Mouse (Mus musculus): ENCODE measurements around the gene Slc28a1. TPM values are rescaled to one million over a fixed set of nuclear protein-coding genes. Genes with fewer than 3 reads are reported as not detected.
"Not testable (repeated sequence)": the region's sequence is repeated elsewhere in the genome, so short reads cannot be mapped to it uniquely, and the experiment has no call there.

Gene Slc28a1
- polyA plus RNA-seq, 1 experiment: not detected

- Histone ChIP-seq H3ac (ENCODE audit: control insufficient read depth, insufficient read length) (no peak overlapping the region), H3K4me3 (no peak overlapping the region), H3K27me3 (ENCODE audit: control insufficient read depth, insufficient read depth, insufficient read length) (no peaks in the 10 kb centered on the region), H3K79me2 (ENCODE audit: control insufficient read depth, insufficient read depth) (no peaks in the 10 kb centered on the region), H3K36me3 (ENCODE audit: control insufficient read depth, insufficient read depth) (no peaks in the 10 kb centered on the region), H3K4me2 (ENCODE audit: low read depth) (no peak overlapping the region)
- TF ChIP-seq REST (IDR thresholded peaks at IDR 0.05; ENCODE audit: insufficient read depth, insufficient read length): no peak
- TF ChIP-seq POLR2AphosphoS2 (IDR thresholded peaks at IDR 0.05; ENCODE audit: insufficient read length, low read depth): no peak
- no peak for TF ChIP-seq MYOD1 (IDR thresholded peaks at IDR 0.05; ENCODE audit: control insufficient read depth in 1 of 3, insufficient read length in 2 of 3, low read depth in 2 of 3)
- no peak for TF ChIP-seq TCF3 (IDR thresholded peaks at IDR 0.05; ENCODE audit: insufficient read length, low read depth)
- TF ChIP-seq POLR2A (IDR thresholded peaks at IDR 0.05; ENCODE audit: insufficient read length, low read depth): no peak
- TF ChIP-seq MYOG (IDR thresholded peaks at IDR 0.05; ENCODE audit: control insufficient read depth in 1 of 3, insufficient read depth in 1 of 3, insufficient read length in 2 of 3, low read depth in 2 of 3): no peak
- no peak for TF ChIP-seq TCF12 (IDR thresholded peaks at IDR 0.05; ENCODE audit: insufficient read depth, poor library complexity, severe bottlenecking)
- TF ChIP-seq MAX (IDR thresholded peaks at IDR 0.05; ENCODE audit: low read depth): no peak
- no peak for TF ChIP-seq E2F4 (IDR thresholded peaks at IDR 0.05; ENCODE audit: insufficient read depth)
- no peak for TF ChIP-seq USF1 (IDR thresholded peaks at IDR 0.05; ENCODE audit: low read depth)
- no peak for TF ChIP-seq SRF (IDR thresholded peaks at IDR 0.05; ENCODE audit: control insufficient read depth, insufficient read length, low read depth)
- no peak for TF ChIP-seq CEBPB (IDR thresholded peaks at IDR 0.05; ENCODE audit: insufficient read depth, poor library complexity, severe bottlenecking)
These were observed 26.9 kb downstream of the Slc28a1 start for GRCm38 (mm10) chr7:81141541-81141940.

GRCm38 (mm10) chr7:81143056-81143455, 28.5 kb downstream of the Slc28a1 start:
- not testable (repeated sequence) for H3ac ChIP-seq (ENCODE audit: control insufficient read depth, insufficient read length); H3K36me3 ChIP-seq (ENCODE audit: control insufficient read depth, insufficient read depth); H3K79me2 ChIP-seq (ENCODE audit: control insufficient read depth, insufficient read depth); H3K4me2 ChIP-seq (ENCODE audit: low read depth); H3K4me3 ChIP-seq; H3K27me3 ChIP-seq (ENCODE audit: control insufficient read depth, insufficient read depth, insufficient read length)

- TF ChIP-seq E2F4 (IDR thresholded peaks at IDR 0.05; ENCODE audit: insufficient read depth): no peak
- TF ChIP-seq REST (IDR thresholded peaks at IDR 0.05; ENCODE audit: insufficient read depth, insufficient read length): no peak
- no peak for TF ChIP-seq SRF (IDR thresholded peaks at IDR 0.05; ENCODE audit: control insufficient read depth, insufficient read length, low read depth)
- no peak for TF ChIP-seq MYOG (IDR thresholded peaks at IDR 0.05; ENCODE audit: control insufficient read depth in 1 of 3, insufficient read depth in 1 of 3, insufficient read length in 2 of 3, low read depth in 2 of 3)
- TF ChIP-seq POLR2AphosphoS2 (IDR thresholded peaks at IDR 0.05; ENCODE audit: insufficient read length, low read depth): no peak
- no peak for TF ChIP-seq MYOD1 (IDR thresholded peaks at IDR 0.05; ENCODE audit: control insufficient read depth in 1 of 3, insufficient read length in 2 of 3, low read depth in 2 of 3)
- TF ChIP-seq POLR2A (IDR thresholded peaks at IDR 0.05; ENCODE audit: insufficient read length, low read depth): no peak
- no peak for TF ChIP-seq CEBPB (IDR thresholded peaks at IDR 0.05; ENCODE audit: insufficient read depth, poor library complexity, severe bottlenecking)
- TF ChIP-seq MAX (IDR thresholded peaks at IDR 0.05; ENCODE audit: low read depth): no peak
- no peak for TF ChIP-seq TCF12 (IDR thresholded peaks at IDR 0.05; ENCODE audit: insufficient read depth, poor library complexity, severe bottlenecking)
- no peak for TF ChIP-seq TCF3 (IDR thresholded peaks at IDR 0.05; ENCODE audit: insufficient read length, low read depth)
- no peak for TF ChIP-seq USF1 (IDR thresholded peaks at IDR 0.05; ENCODE audit: low read depth)
- Histone ChIP-seq H3K4me3 (no peak overlapping the region), H3K4me2 (ENCODE audit: low read depth) (no peak overlapping the region), H3K36me3 (ENCODE audit: control insufficient read depth, insufficient read depth) (no peaks in the 10 kb centered on the region), H3ac (ENCODE audit: control insufficient read depth, insufficient read length) (no peak overlapping the region), H3K79me2 (ENCODE audit: control insufficient read depth, insufficient read depth) (no peaks in the 10 kb centered on the region), H3K27me3 (ENCODE audit: control insufficient read depth, insufficient read depth, insufficient read length) (no peaks in the 10 kb centered on the region)
These were observed 35.2 kb downstream of the Slc28a1 start for GRCm38 (mm10) chr7:81149759-81150158.

- H3K36me3 ChIP-seq (ENCODE audit: control insufficient read depth, insufficient read depth): no peaks in the 10 kb centered on the region
- H3K79me2 ChIP-seq (ENCODE audit: control insufficient read depth, insufficient read depth): no peaks in the 10 kb centered on the region
- H3K4me3 ChIP-seq: no peak overlapping the region
- no peaks in the 10 kb centered on the region for H3K27me3 ChIP-seq (ENCODE audit: control insufficient read depth, insufficient read depth, insufficient read length)
- H3ac ChIP-seq (ENCODE audit: control insufficient read depth, insufficient read length): no peak overlapping the region
- H3K4me2 ChIP-seq (ENCODE audit: low read depth): no peak overlapping the region
- TF ChIP-seq SRF (IDR thresholded peaks at IDR 0.05; ENCODE audit: control insufficient read depth, insufficient read length, low read depth): no peak
These were observed 36.6 kb downstream of the Slc28a1 start for GRCm38 (mm10) chr7:81151216-81151615.

GRCm38 (mm10) chr7:81152306-81152705, 37.7 kb downstream of the Slc28a1 start:
- TF ChIP-seq MYOD1 (IDR thresholded peaks at IDR 0.05; ENCODE audit: control insufficient read depth in 1 of 3, insufficient read length in 2 of 3, low read depth in 2 of 3) (no peak), E2F4 (IDR thresholded peaks at IDR 0.05; ENCODE audit: insufficient read depth) (no peak), POLR2A (IDR thresholded peaks at IDR 0.05; ENCODE audit: insufficient read length, low read depth) (no peak), USF1 (IDR thresholded peaks at IDR 0.05; ENCODE audit: low read depth) (no peak), REST (IDR thresholded peaks at IDR 0.05; ENCODE audit: insufficient read depth, insufficient read length) (no peak), SRF (IDR thresholded peaks at IDR 0.05; ENCODE audit: control insufficient read depth, insufficient read length, low read depth) (no peak), MYOG (IDR thresholded peaks at IDR 0.05; ENCODE audit: control insufficient read depth in 1 of 3, insufficient read depth in 1 of 3, insufficient read length in 2 of 3, low read depth in 2 of 3) (no peak), CEBPB (IDR thresholded peaks at IDR 0.05; ENCODE audit: insufficient read depth, poor library complexity, severe bottlenecking) (no peak), POLR2AphosphoS2 (IDR thresholded peaks at IDR 0.05; ENCODE audit: insufficient read length, low read depth) (no peak), TCF3 (IDR thresholded peaks at IDR 0.05; ENCODE audit: insufficient read length, low read depth) (no peak), MAX (IDR thresholded peaks at IDR 0.05; ENCODE audit: low read depth) (no peak), TCF12 (IDR thresholded peaks at IDR 0.05; ENCODE audit: insufficient read depth, poor library complexity, severe bottlenecking) (no peak)
- peaks cover 6% of the 10 kb centered on the region for H3K27me3 ChIP-seq (ENCODE audit: control insufficient read depth, insufficient read depth, insufficient read length)
- H3K79me2 ChIP-seq (ENCODE audit: control insufficient read depth, insufficient read depth): no peaks in the 10 kb centered on the region
- H3K4me2 ChIP-seq (ENCODE audit: low read depth): no peak overlapping the region
- H3ac ChIP-seq (ENCODE audit: control insufficient read depth, insufficient read length): no peak overlapping the region
- no peaks in the 10 kb centered on the region for H3K36me3 ChIP-seq (ENCODE audit: control insufficient read depth, insufficient read depth)
- no peak overlapping the region for H3K4me3 ChIP-seq

Data from myocyte (in vitro differentiated cells).